Mouse (Mus musculus) hindbrain, embryonic 13.5 days (tissue): ENCODE data around the gene Gm5141. TPM values are rescaled to one million over a fixed set of nuclear protein-coding genes. Genes with fewer than 3 reads are reported as not detected.
"Not testable (repeated sequence)": the region's sequence is repeated elsewhere in the genome, so short reads cannot be mapped to it uniquely, and the experiment has no call there.

Experiments used
- ATAC-seq: fragments of 200-750 bp; cut with Nextera tagmentation; 2 replicates; pipeline ENCODE4 v1.8.0; 2017; ENCODE audit warnings: moderate TSS enrichment; ENCODE audit not compliant: low FRiP score
- H3K27ac ChIP-seq: fragments of 300-500 bp; sonication (generic); 2 replicates; pipeline ENCODE4 v1.5.1; 2015; ENCODE audit warnings: inconsistent platforms, mild to moderate bottlenecking, moderate library complexity
- H3K27me3 ChIP-seq: fragments of 300-500 bp; sonication (generic); 2 replicates; pipeline ENCODE4 v1.6.1; 2015; ENCODE audit warnings: mild to moderate bottlenecking, inconsistent platforms
- H3K36me3 ChIP-seq: fragments of 300-500 bp; sonication (generic); 2 replicates; pipeline ENCODE4 v1.6.1; 2015; ENCODE audit warnings: mild to moderate bottlenecking, inconsistent platforms
- H3K4me1 ChIP-seq: fragments of 300-500 bp; sonication (generic); replicated peaks from 2 replicates; pipeline ENCODE4 v1.6.1; 2015; ENCODE audit warnings: inconsistent platforms
- H3K4me2 ChIP-seq: fragments of 300-500 bp; sonication (generic); 2 replicates; pipeline ENCODE4 v1.6.1; 2015; ENCODE audit warnings: inconsistent platforms, mild to moderate bottlenecking, moderate library complexity
- H3K4me3 ChIP-seq: fragments of 300-500 bp; sonication (generic); 2 replicates; pipeline ENCODE4 v1.5.1; 2015; ENCODE audit warnings: mild to moderate bottlenecking, inconsistent platforms
- H3K9ac ChIP-seq: fragments of 300-500 bp; sonication (generic); 2 replicates; pipeline ENCODE4 v1.6.1; 2015; ENCODE audit warnings: mild to moderate bottlenecking, inconsistent platforms
- H3K9me3 ChIP-seq: fragments of 300-500 bp; sonication (generic); 2 replicates; pipeline ENCODE4 v1.6.1; 2016; ENCODE audit warnings: inconsistent platforms
- WGBS: fragments of 180-500 bp; shearing (Covaris S2); methylation state at CpG from one replicate; pipeline ENCODE4 v1.1.7; 2015; 5-methylcytosine and 5-hydroxymethylcytosine counted together
- polyA plus RNA-seq: library from polyadenylated mRNA; unstranded; fragments of >200 nt; fragmentation: Nextera tagmentation; extraction: Ambion mirVana; gene quantifications from 2 replicates; pipeline ENCODE4 v1.2.1, GENCODE M21; 2015

The Gm5141 gene
- 10.8 and 11.2 TPM in 2 replicates for polyA plus RNA-seq

DNA sequence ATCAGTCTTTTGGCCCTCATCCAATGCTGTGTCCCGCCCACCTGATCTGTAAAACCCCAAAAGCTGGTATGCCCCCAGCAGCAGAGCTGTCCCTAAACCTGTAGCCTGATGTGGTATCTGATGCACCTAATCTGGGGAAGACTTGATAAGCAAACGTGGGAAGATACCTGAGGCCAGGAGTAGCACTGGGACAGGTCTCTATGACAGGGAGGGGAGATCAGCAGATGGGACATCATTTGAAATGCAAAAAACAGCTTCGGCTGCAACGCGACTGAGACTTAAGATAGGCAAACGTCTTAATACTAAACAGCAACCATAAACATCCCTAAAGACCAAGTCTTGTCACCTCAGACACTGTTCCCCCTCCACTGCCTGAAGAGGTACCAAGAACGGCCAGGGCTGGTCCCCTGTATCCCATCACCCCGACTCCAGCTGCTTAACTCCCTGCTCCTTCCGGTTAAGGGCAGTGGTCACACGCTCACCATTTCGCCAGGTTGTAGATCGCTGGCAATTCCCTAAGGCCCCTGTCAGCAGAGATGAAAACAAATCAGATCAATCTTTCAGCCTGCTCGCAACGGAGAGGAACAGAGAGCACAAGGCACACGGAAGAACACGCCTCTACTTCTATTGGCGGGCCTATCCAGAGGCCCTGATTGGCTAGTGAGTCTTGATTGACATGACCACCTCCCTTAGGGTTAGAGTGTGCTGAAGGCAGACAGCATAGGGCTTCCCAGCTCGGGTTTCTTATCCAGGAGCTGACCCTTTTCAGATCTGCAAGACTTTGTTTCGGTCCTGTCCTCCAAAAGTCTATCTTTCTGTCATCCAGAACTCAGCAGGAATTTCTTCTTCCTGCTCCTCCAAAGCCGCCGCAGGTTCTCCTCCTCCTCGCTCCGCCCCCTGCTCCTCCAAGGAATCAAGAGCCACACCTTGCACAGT lies at the start of gene Gm5141:
Gm5141 (minus strand) TSS at position 610 of the 936 bp plus-strand sequence.
- H3K4me3 ChIP-seq: peak within 1 kb of the TSS; percentile 52
- H3K36me3 ChIP-seq: peaks cover 12% of the 10 kb centered on the region
- peak within 1 kb of the TSS; percentile 71 for H3K4me2 ChIP-seq
- peak within 1 kb of the TSS; percentile 74 for H3K9ac ChIP-seq
- ATAC-seq: peak; percentile 100
- not testable (repeated sequence) for H3K27me3 ChIP-seq, H3K4me1 ChIP-seq
- H3K27ac ChIP-seq: peak within 1 kb of the TSS; percentile 58; the same call in 1 of the 2 replicates
- H3K9me3 ChIP-seq: peaks cover 15% of the 10 kb centered on the region
- WGBS: 6% methylated on average over 23 of the region's 23 CpGs

DNA sequence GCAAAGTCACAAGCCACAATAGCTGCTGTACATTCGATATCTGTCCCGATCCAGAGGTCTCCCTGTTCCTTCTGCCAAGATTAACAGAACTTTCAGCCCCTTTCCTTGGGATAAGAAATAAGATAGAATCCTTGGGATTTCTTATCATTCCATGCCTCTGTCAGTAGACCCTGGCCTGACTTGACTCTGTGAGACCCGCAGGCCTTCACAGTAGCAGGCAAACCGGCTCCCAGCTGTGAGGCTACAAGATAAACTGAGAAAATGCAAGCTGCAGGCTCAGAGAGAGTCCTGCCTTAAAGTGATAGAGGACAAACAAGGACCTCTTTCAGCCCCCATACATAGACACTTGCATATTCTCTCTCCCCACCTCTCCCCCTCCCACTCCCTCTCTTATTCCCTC lies 47.7 kb upstream of the Gm5141 start:
- Histone ChIP-seq H3K9me3 (no peaks in the 10 kb centered on the region), H3K4me1 (no peaks in the 10 kb centered on the region), H3K9ac (no peak overlapping the region), H3K4me2 (no peak overlapping the region), H3K27ac (no peak overlapping the region), H3K36me3 (no peaks in the 10 kb centered on the region), H3K4me3 (no peak overlapping the region), H3K27me3 (no peaks in the 10 kb centered on the region)
- ATAC-seq: no peak
- 36% methylated on average over 4 of the region's 4 CpGs for WGBS

GRCm38 (mm10) chr13:62832239-62832638 lies 46.6 kb upstream of the Gm5141 start:
- WGBS: 87% methylated on average over 2 of the region's 2 CpGs
- no peak overlapping the region for H3K4me2 ChIP-seq
- H3K9ac ChIP-seq: no peak overlapping the region
- H3K36me3 ChIP-seq: no peaks in the 10 kb centered on the region
- no peaks in the 10 kb centered on the region for H3K27me3 ChIP-seq
- H3K4me3 ChIP-seq: no peak overlapping the region
- H3K9me3 ChIP-seq: no peaks in the 10 kb centered on the region
- no peaks in the 10 kb centered on the region for H3K4me1 ChIP-seq
- ATAC-seq: no peak
- H3K27ac ChIP-seq: no peak overlapping the region

DNA sequence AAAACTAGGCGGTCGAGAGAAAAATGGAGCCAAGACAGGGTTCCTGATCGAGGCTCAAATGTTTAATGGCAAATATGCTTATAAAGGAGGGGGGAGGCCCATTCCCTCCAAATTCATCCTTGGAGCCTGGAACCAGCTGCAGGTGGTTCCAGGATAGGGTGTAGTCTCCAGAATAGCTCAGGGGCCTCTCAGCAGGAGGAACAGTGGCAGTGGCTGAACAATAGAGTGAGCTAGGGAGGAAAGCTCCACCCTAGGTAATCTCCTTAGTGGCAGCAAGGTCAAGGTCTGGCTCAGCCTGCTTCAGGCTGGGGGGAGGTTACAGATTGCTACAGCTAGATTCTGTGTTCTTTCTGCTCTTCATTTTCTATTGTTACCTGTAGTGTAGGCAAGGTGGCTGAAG lies 30.1 kb upstream of the Gm5141 start:
- 89% methylated on average over 3 of the region's 3 CpGs for WGBS
- not testable (repeated sequence) for ATAC-seq, H3K27ac ChIP-seq, H3K27me3 ChIP-seq, H3K9ac ChIP-seq, H3K36me3 ChIP-seq, H3K4me2 ChIP-seq, H3K9me3 ChIP-seq, H3K4me3 ChIP-seq, H3K4me1 ChIP-seq

DNA sequence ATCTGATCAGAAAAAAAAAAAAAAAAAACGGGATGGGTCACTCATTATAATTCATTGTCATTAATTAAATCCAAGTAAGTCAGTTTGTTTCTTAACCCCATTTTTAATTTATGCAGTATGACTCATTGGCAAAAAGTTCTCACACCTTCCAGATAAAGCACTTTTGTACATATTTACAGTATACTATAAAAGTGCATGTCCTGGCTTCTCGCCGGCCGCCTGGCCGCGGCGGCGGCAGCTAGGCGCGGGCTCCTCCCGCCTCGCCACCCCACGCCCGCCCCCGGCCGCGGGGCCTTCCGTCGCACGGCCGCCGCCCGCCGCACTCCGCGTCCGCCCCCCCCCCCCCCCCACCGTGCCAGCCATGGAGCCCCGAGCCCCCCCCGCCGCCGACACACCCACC lies 27.1 kb upstream of the Gm5141 start:
- Histone ChIP-seq H3K4me3 (peak overlapping the region; percentile 35), H3K27ac (no peak overlapping the region), H3K27me3 (no peaks in the 10 kb centered on the region), H3K9ac (peak overlapping the region; percentile 55; the same call in 1 of the 2 replicates), H3K36me3 (no peaks in the 10 kb centered on the region), H3K4me1 (no peaks in the 10 kb centered on the region), H3K9me3 (no peaks in the 10 kb centered on the region), H3K4me2 (peak overlapping the region; percentile 58)
- ATAC-seq: no peak
- WGBS: 9% methylated on average over 29 of the region's 32 CpGs

- ATAC-seq, H3K9me3 ChIP-seq, H3K4me2 ChIP-seq, H3K4me1 ChIP-seq, H3K27ac ChIP-seq, H3K27me3 ChIP-seq, H3K36me3 ChIP-seq, H3K9ac ChIP-seq, H3K4me3 ChIP-seq: not testable (repeated sequence)
- WGBS: 90% methylated on average over 6 of the region's 6 CpGs
Measured at GRCm38 (mm10) chr13:62807981-62808380, 22.4 kb upstream of the Gm5141 start.

DNA sequence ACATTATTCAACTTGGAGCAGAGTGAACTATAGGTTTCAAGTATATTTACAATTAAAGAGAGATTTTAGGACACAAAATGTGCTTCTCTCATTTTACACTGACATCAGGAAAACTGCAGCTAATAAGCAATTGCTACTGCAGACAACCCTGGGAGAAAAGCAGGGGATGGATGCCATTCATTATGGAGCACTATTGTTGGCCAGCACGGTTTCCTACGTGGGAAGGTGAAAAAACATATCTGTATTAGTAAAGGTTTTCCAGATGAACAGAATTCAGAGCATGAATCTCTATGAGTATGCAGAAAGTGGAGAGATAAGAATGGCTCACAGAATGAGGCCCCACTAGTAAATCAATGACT lies 506 bp upstream of the Gm5141 start:
- H3K9me3 ChIP-seq, H3K27ac ChIP-seq, H3K36me3 ChIP-seq, H3K4me1 ChIP-seq, H3K27me3 ChIP-seq: not testable (repeated sequence)
- ATAC-seq: peak; percentile 29; the same call in 1 of the 2 replicates
- WGBS: 35% methylated on average over 2 of the region's 2 CpGs
- Histone ChIP-seq H3K4me3 (peak overlapping the region; percentile 52), H3K9ac (peak overlapping the region; percentile 49; the same call in 1 of the 2 replicates), H3K4me2 (peak overlapping the region; percentile 51)

- H3K4me3 ChIP-seq, ATAC-seq, H3K4me1 ChIP-seq, H3K9ac ChIP-seq, H3K4me2 ChIP-seq, H3K9me3 ChIP-seq, H3K27ac ChIP-seq, H3K36me3 ChIP-seq, H3K27me3 ChIP-seq: not testable (repeated sequence)
- WGBS: 72% methylated on average over 2 of the region's 2 CpGs
Measured at GRCm38 (mm10) chr13:62763806-62764205, 21.8 kb downstream of the Gm5141 start.

- H3K27ac ChIP-seq, H3K9me3 ChIP-seq, H3K4me1 ChIP-seq, H3K27me3 ChIP-seq, H3K36me3 ChIP-seq: not testable (repeated sequence)
- Histone ChIP-seq H3K9ac (peak within 1 kb of the TSS; percentile 72), H3K4me3 (peak within 1 kb of the TSS; percentile 50), H3K4me2 (peak within 1 kb of the TSS; percentile 55)
- ATAC-seq: peak; percentile 97
- 9% methylated on average over 20 of the region's 20 CpGs for WGBS
Measured at GRCm38 (mm10) chr13:62760432-62761415, 24.9 kb downstream of the Gm5141 start, which contains the start of gene Platr25. Gene Platr25 (minus strand): TSS chr13:62760709.

DNA sequence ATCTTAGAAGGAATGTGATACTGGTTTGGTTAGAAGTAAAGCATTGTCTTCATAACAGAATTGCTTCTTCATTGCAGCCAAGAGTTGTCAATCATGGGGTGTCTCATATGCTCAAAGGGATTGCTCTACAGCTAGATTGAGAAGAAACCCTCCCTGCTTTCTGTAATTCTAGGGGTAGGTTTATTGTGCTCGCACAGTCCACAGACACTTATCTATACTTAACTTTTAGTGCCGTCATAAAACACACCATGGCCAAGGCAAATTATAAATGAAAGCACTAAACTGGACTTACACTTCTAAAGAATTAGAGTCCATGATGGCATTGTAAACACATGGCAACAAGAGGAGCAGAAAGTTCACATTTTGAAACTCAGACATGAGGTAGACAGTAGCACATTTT lies 52.3 kb downstream of the Gm5141 start:
- Histone ChIP-seq H3K4me2 (no peak overlapping the region), H3K9ac (no peak overlapping the region), H3K27ac (no peak overlapping the region), H3K36me3 (no peaks in the 10 kb centered on the region), H3K9me3 (no peaks in the 10 kb centered on the region), H3K27me3 (no peaks in the 10 kb centered on the region), H3K4me1 (no peaks in the 10 kb centered on the region), H3K4me3 (no peak overlapping the region)
- 96% methylated on average over 2 of the region's 2 CpGs for WGBS
- no peak for ATAC-seq
